Mouse (Mus musculus): ENCODE results near the gene Nav3.

GRCm38 (mm10) chr10:110206411-110206810, 249.6 kb downstream of the Nav3 start:
- no peak for TF ChIP-seq POLR2A (IDR thresholded peaks at IDR 0.05; ENCODE audit: low read depth, low read length)
- TF ChIP-seq CTCF (IDR thresholded peaks at IDR 0.05; ENCODE audit: extremely low read depth, insufficient read length, insufficient replicate concordance, low read depth, low read length): no peak
